Mouse (Mus musculus) left cerebral cortex, adult 6 months (tissue): Measurements from ENCODE around the gene AI467606. TPM values are rescaled to one million over a fixed set of nuclear protein-coding genes. Genes with fewer than 3 reads are reported as not detected.

Source experiments
- long read RNA-seq, 2 experiments: library from polyadenylated mRNA; unstranded; transcript quantifications; one replicate each; pipeline ENCODE4 v2.0.0; 2019 to 2020
- polyA plus RNA-seq: library from polyadenylated mRNA; unstranded; fragments of <200 nt; fragmentation: Nextera tagmentation; gene quantifications from 2 replicates; pipeline ENCODE4 v1.2.3, GENCODE M21; 2021

Gene AI467606
- polyA plus RNA-seq = 1.2 and 2.1 TPM in 2 replicates
- long read RNA-seq, experiment 1, transcript AI467606-201 (2 exons, 1,932 nt) = major isoform, 18 of 20 reads
- long read RNA-seq, experiment 1, partial matches to known transcripts = 2 of 20 reads
- long read RNA-seq, experiment 1, other reads (novel, unspliced or antisense) = 0 of 20 reads
- long read RNA-seq, experiment 2, partial matches to known transcripts = 0 of 1 reads
- long read RNA-seq, experiment 2, other reads (novel, unspliced or antisense) = 0 of 1 reads

DNA sequence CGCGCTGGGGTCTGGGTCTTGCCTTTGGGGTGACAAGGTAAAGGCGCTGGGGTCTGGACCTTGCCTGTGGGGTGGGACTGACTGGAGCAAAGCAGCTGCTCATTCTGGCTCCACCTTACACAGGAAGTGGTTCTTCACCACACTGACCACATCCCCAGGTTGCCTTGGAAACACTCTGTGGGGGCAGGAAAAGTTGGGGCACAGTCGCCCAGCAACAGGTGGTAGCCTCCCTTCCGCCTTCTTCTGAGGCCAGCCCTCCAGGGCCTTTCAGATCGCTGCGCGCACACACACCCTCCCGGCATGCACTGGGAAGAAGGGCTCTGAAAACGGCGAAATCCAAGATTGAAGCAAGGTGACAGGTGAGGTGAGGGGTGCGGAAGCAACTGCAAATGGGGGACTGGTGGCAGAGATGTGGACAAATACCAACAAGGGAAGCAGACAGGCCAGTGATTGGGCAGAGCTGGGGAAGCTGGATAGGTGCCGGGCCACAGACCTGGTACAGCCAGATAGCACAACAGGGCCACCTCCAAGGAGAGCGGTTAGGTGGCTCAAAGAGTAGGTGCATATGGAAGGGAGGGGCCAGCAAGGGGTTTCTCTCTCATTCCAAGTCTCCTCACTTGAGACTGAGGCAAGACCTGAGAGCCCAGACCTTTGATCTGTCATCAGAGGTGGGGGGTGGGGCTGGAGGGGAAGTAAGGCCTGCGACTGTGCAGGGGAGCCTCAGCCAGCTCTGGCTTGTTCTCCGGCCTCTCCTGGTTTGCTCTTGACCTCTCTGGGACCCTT lies at the start of gene AI467606:
Gene AI467606, plus strand, starts transcription at position 246 of the 783 bp plus-strand sequence.

DNA sequence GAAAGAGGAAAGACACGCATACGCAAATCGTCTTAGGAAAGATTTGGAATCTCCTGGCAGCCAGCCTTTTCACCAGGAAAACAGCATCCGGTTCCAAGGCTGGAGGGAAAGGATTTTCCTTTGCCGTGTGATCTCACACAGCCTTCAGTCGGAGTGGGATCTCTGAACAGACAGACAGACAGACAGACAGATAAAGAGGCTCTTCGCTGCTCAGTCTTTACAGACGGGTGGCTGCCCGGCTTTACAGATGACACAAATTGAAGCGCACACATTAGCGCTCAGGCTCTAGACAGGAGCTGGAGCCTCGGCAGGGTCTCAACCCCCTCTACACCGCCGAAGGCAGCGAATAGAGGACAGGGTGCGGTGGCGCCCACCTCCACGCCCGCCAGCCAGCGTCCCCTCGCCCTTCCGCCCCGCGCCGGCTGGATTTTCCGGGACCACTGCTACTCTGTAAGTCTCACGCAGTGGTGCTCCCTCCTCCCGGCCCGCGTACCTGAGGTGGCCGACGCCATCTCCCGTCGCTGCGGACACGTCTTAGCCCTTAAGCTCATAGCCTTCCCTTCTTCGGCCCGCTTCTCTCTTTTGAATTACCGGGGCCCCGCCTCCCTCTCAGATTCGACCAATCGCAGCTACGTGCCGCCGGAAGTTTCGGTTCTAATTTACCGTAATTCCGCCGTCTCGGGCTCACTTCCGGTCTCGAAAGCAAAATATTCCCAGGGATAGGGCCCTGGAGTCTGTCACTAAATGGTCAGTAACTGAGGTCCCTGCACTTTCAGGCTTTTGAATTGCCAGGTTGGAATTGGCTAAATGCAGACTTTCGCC lies 49.1 kb upstream of the AI467606 start, which contains the start of gene Kif22:
Gene Kif22, minus strand, starts transcription at position 621 of the 822 bp plus-strand sequence.

DNA sequence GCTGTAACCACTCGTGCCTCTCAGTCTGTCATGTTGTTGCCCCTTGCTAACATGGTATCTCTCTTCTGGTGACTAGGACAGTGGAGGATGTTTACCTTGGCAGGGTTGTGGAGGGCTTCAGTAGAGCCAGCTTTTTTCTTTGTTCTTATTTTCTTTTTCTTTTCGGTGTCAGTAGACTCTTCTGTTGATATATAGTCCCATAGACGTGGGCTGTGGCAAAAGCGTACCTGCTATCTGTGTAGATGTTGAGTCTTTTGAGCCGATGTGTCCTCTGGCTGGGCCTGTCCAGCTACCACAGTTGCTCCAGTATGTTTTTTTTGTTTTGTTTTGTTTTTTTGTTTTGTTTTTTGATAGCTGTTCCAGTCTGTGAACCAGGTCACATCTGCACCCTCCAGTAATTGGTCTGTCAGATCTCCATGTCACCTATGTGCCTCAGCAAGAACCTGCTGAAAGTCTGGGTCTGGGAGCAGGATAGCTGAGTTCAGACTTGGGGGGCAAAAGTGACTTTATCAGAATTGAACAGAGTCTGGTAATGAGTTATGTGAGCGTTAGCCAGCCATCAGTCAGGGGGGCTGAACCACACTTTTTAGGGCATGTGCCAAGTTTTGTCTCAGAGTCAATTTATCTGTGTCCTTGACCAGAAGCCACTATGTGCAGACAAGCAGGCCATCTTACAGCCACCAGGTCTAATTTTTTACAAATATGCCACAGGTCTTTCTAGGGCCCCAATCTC lies 3.7 kb upstream of the AI467606 start, which contains the start of gene Zg16:
Gene Zg16, minus strand, starts transcription at position 51 of the 733 bp plus-strand sequence.

DNA sequence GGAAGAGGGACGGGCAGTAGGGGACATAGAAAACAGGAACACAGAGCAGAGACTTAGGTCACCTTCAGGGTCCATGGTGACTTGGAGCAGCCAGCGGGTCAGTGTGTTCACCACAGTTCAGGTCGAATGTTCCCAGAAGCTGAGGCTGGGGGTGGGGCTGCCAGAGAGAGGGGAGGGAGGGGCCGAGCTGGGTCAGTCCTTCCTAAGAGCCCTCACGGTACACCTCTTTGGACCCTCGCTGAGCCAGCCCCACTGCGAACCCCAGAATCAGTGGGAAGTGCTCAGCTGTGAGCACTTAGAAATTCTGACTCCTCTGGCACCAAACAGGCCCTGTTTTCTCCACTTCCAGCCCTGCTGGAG lies 30.7 kb downstream of the AI467606 start, which contains the start of gene Qprt:
Gene Qprt, minus strand, starts transcription at position 316 of the 360 bp plus-strand sequence.

DNA sequence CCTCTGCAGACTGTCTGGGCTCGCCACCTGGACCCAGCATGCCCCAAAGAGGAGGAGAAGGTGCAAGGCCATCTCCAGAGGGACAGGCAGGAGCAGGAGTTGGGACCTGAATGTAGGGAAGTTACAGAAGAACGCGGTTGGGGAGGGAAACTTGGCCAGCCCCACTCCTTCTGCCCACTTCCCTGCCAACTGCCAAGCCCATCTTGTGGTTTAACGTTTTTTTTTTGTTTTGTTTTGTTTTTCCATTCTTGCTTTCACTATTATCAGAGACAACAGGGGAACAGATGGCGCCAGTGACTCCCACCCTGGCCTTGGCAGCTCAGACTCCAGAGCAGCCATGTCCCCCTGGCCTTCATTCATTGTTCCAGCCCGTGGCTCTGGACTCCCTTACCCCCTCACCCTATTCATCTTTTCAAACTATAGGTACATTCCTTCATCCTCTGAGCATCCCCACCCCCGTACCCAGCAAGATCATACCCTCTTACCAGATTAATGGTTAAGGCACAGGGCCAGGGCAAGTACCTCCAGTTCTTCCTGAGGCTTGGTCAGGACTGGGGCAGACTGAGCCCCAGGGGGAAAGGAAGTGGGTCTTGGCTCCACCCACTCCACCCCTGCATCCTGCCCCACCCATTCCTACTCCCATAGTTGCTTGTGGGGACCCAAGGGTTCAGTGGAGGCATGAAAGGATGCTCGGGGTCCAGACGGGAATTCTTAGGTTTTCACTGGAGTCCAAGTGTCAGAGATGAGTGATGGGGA lies 46.3 kb downstream of the AI467606 start, which contains the start of gene Spn:
Gene Spn, minus strand, starts transcription at position 562 of the 756 bp plus-strand sequence.

Other genes with a start within 250 kb of the AI467606 start
- gene Doc2a, start 243.9 kb upstream of the AI467606 start, polyA plus RNA-seq = 14.1 and 30.1 TPM in 2 replicates
- 3.4 and 4.3 TPM in 2 replicates for gene Hirip3, start 229.4 kb upstream of the AI467606 start, polyA plus RNA-seq
- 44.1 and 57.6 TPM in 2 replicates for gene Ino80e, start 229.0 kb upstream of the AI467606 start, polyA plus RNA-seq
- gene Taok2, start 206.7 kb upstream of the AI467606 start, polyA plus RNA-seq = 9.7 and 10.8 TPM in 2 replicates
- gene Tmem219, start 168.4 kb upstream of the AI467606 start, polyA plus RNA-seq = 30.6 and 32.0 TPM in 2 replicates
- gene Kctd13, start 162.5 kb upstream of the AI467606 start, polyA plus RNA-seq = 260 and 277 TPM in 2 replicates
- gene Asphd1, start 141.8 kb upstream of the AI467606 start, polyA plus RNA-seq = 11.2 and 13.6 TPM in 2 replicates
- 68.2 and 74.7 TPM in 2 replicates for gene Sez6l2, start 140.8 kb upstream of the AI467606 start, polyA plus RNA-seq
- gene Cdipt, start 115.4 kb upstream of the AI467606 start, polyA plus RNA-seq = 223 and 227 TPM in 2 replicates
- 0.32 and 0.79 TPM in 2 replicates for gene Cdiptos, start 115.3 kb upstream of the AI467606 start, polyA plus RNA-seq
- 3.3 and 3.4 TPM in 2 replicates for gene Mvp, start 76.7 kb upstream of the AI467606 start, polyA plus RNA-seq
- 0.64 TPM in 1 of 2 replicates, not detected in the other for gene Pagr1b, start 74.9 kb upstream of the AI467606 start, polyA plus RNA-seq
- gene Pagr1a, start 74.0 kb upstream of the AI467606 start, polyA plus RNA-seq = 3.0 and 33.4 TPM in 2 replicates
- 19.0 and 44.2 TPM in 2 replicates for gene Gm42742, start 70.3 kb upstream of the AI467606 start, polyA plus RNA-seq
- gene Prrt2, start 70.1 kb upstream of the AI467606 start, polyA plus RNA-seq = 86.8 and 193 TPM in 2 replicates
- gene Maz, start 64.3 kb upstream of the AI467606 start, polyA plus RNA-seq = 6.6 and 36.1 TPM in 2 replicates
- 18.0 and 24.4 TPM in 2 replicates for gene Kif22, start 48.9 kb upstream of the AI467606 start, polyA plus RNA-seq
- not detected in 2 replicates for gene Zg16, start 4.0 kb upstream of the AI467606 start, polyA plus RNA-seq
- 0.47 and 0.55 TPM in 2 replicates for gene Qprt, start 30.9 kb downstream of the AI467606 start, polyA plus RNA-seq
- gene Spn, start 46.5 kb downstream of the AI467606 start, polyA plus RNA-seq = not detected in 2 replicates
- gene Cd2bp2, start 104.7 kb downstream of the AI467606 start, polyA plus RNA-seq = 37.9 and 38.1 TPM in 2 replicates
- gene Tbc1d10b, start 117.1 kb downstream of the AI467606 start, polyA plus RNA-seq = 7.9 and 14.4 TPM in 2 replicates
- 5.7 and 6.5 TPM in 2 replicates for gene Mylpf, start 117.5 kb downstream of the AI467606 start, polyA plus RNA-seq
- gene Zfp553, start 141.7 kb downstream of the AI467606 start, polyA plus RNA-seq = 12.5 and 13.0 TPM in 2 replicates
- 1.8 and 3.0 TPM in 2 replicates for gene Sept1, start 141.8 kb downstream of the AI467606 start, polyA plus RNA-seq
- gene Zfp771, start 152.9 kb downstream of the AI467606 start, polyA plus RNA-seq = 64.9 and 90.1 TPM in 2 replicates
- gene Dctpp1, start 169.3 kb downstream of the AI467606 start, polyA plus RNA-seq = 79.8 and 81.4 TPM in 2 replicates
- 42.8 and 64.6 TPM in 2 replicates for gene Sephs2, start 182.7 kb downstream of the AI467606 start, polyA plus RNA-seq
- gene Itgal, start 204.9 kb downstream of the AI467606 start, polyA plus RNA-seq = 0.32 and 0.35 TPM in 2 replicates